In the genomic region with DNA sequence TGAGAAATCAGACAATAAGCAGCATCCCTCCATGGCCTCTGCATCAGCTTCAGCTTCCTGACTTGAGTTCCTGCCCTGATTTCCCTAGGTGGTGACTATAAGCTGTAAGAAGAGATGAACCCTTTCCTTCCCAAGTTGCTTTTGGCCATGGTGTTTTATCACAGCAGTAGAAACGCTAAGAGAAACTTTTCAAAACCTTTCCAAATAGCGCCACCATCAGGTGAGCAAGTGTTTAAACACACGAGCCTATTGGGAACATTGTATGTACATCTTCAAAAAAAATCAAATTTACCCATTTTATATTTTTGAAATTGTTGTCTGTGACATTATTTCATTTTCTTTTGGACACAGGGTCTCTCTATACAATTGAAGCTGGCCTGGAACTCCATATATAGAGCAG, we compare ENCODE assay signal across 26 mouse cellular contexts. TPM values are rescaled to one million over a fixed set of nuclear protein-coding genes. Genes with fewer than 3 reads are reported as not detected.
DNase-seq lines count a peak whose midpoint lies in the region; TF ChIP-seq lines count a peak whose summit lies in the region.
"Had no signal": no experiment of that assay in that cellular context is flagged by ENCODE, and none has a peak within 500 bp of the region (broad histone marks: within the 10 kb centered on the region; RNA-seq: fewer than 3 reads in every experiment).

No protein-coding gene starts in this region.

- no peak overlapping the region for H3K27ac ChIP-seq in layer of hippocampus, adult 2 months
- no peak overlapping the region for H3K27ac ChIP-seq in MEL (ENCODE audit: control insufficient read depth, low read depth, low read length)
- H3K27ac ChIP-seq in cerebellum, adult 2 months (ENCODE audit: insufficient read depth, low read length): no peak overlapping the region
- H3K27ac ChIP-seq: embryonic facial prominence, embryonic 12.5 days; embryonic facial prominence, embryonic 15.5 days; gastrocnemius, adult 2 months; heart, embryonic 13.5 days; hindbrain, embryonic 12.5 days; hindbrain, embryonic 15.5 days had no signal

- TF ChIP-seq RAD21 in MEL (IDR thresholded peaks at IDR 0.05; ENCODE audit: low read depth, low read length): peak; percentile 16

- no peaks in the 10 kb centered on the region for H3K36me3 ChIP-seq in E14TG2a.4 (ENCODE audit: insufficient read depth, low read length)
- H3K36me3 ChIP-seq in MEL (ENCODE audit: control insufficient read depth in 1 of 2, insufficient read depth in 2 of 2, low read length in 2 of 2): no peaks in the 10 kb centered on the region
- H3K36me3 ChIP-seq: embryonic facial prominence, embryonic 12.5 days; embryonic facial prominence, embryonic 15.5 days; heart, embryonic 13.5 days; hindbrain, embryonic 12.5 days; hindbrain, embryonic 15.5 days had no signal

- H3K9ac ChIP-seq in MEL (ENCODE audit: control insufficient read depth, low read depth, low read length, poor library complexity, severe bottlenecking): no peak overlapping the region
- H3K9ac ChIP-seq: embryonic facial prominence, embryonic 12.5 days; embryonic facial prominence, embryonic 15.5 days; forebrain, postnatal 0 days; heart, embryonic 13.5 days; hindbrain, embryonic 12.5 days; hindbrain, embryonic 15.5 days had no signal

- TF ChIP-seq POLR2A in MEL (IDR thresholded peaks at IDR 0.05; ENCODE audit: control insufficient read depth in 1 of 2, insufficient read depth in 1 of 2, low read depth in 1 of 2, low read length in 2 of 2, poor library complexity in 1 of 2): no peak
- TF ChIP-seq POLR2A in cerebellum, adult 2 months (IDR thresholded peaks at IDR 0.05; ENCODE audit: borderline replicate concordance, insufficient read depth, low read length): no peak

- H3K4me1 ChIP-seq in E14TG2a.4 (replicated peaks; ENCODE audit: low read depth, low read length): peaks cover 10% of the 10 kb centered on the region
- H3K4me1 ChIP-seq in MEL (ENCODE audit: control insufficient read depth in 1 of 2, insufficient read depth in 2 of 2, low read length in 2 of 2): no peaks in the 10 kb centered on the region
- H3K4me1 ChIP-seq in cerebellum, adult 2 months (ENCODE audit: control insufficient read depth, insufficient read depth, low read length): no peaks in the 10 kb centered on the region

- no peak for DNase-seq in layer of hippocampus, adult 2 months (ENCODE audit: low spot score in 2 of 2)
- no peak for DNase-seq in layer of hippocampus, adult 18-20 months (ENCODE audit: low spot score in 2 of 2)
- DNase-seq in MEL (ENCODE audit: low read depth, low spot score) (no peak), ZHBTc4 (ENCODE audit: low read depth, low spot score) (peak; percentile 53)
- no peak for DNase-seq in kidney, postnatal 14 days
- DNase-seq in cerebellum, adult 2 months: no peak
- DNase-seq in urinary bladder, postnatal 36 days (ENCODE audit: low spot score in 2 of 2): no peak
- DNase-seq: adrenal gland, postnatal 10 days; adrenal gland, postnatal 36 days; cerebellum, adult 18-20 months; cerebellum, adult 9-11 months; cerebellum, postnatal 25 days; forebrain, postnatal 0 days; gastrocnemius, adult 2 months; gastrocnemius, postnatal 14 days; heart, adult 11 months; heart, postnatal 14 days had no signal

- H3K9me3 ChIP-seq in E14TG2a.4 (ENCODE audit: low read length) (no peaks in the 10 kb centered on the region), MEL (replicated peaks; ENCODE audit: insufficient read depth, low read length) (no peaks in the 10 kb centered on the region)
- H3K9me3 ChIP-seq: embryonic facial prominence, embryonic 12.5 days; embryonic facial prominence, embryonic 15.5 days; heart, embryonic 13.5 days; hindbrain, embryonic 12.5 days; hindbrain, embryonic 15.5 days had no signal

- no peak overlapping the region for H3K4me3 ChIP-seq in layer of hippocampus, adult 2 months
- H3K4me3 ChIP-seq in E14TG2a.4 (replicated peaks; ENCODE audit: low read length): no peak overlapping the region
- H3K4me3 ChIP-seq in MEL (ENCODE audit: control insufficient read depth in 1 of 2, insufficient read depth in 1 of 2, low read depth in 2 of 2, low read length in 2 of 2): no peak overlapping the region
- H3K4me3 ChIP-seq in cerebellum, adult 2 months (replicated peaks; ENCODE audit: insufficient read depth, low read depth, low read length): no peak overlapping the region
- H3K4me3 ChIP-seq: embryonic facial prominence, embryonic 12.5 days; embryonic facial prominence, embryonic 15.5 days; gastrocnemius, adult 2 months; heart, embryonic 13.5 days; hindbrain, embryonic 12.5 days; hindbrain, embryonic 15.5 days had no signal

- TF ChIP-seq EP300 in MEL (IDR thresholded peaks at IDR 0.05; ENCODE audit: low read depth in 1 of 2, low read length in 2 of 2): no peak

- H3K27me3 ChIP-seq in E14TG2a.4 (ENCODE audit: insufficient read depth, low read length) (0 out of 2 replicates have a peak, but pooled peaks cover 4% of the 10 kb centered on the region), MEL (ENCODE audit: control insufficient read depth in 1 of 2, insufficient read depth in 2 of 2, low read length in 2 of 2) (peaks cover 3 to 11% of the 10 kb centered on the region in 2 experiments; a peak in 3 of 4 replicates)
- H3K27me3 ChIP-seq in cerebellum, adult 2 months (ENCODE audit: control insufficient read depth, insufficient read depth, low read length): no peaks in the 10 kb centered on the region
- H3K27me3 ChIP-seq: embryonic facial prominence, embryonic 12.5 days; embryonic facial prominence, embryonic 15.5 days; heart, embryonic 13.5 days; hindbrain, embryonic 12.5 days; hindbrain, embryonic 15.5 days had no signal

- H3K79me2 ChIP-seq in MEL (ENCODE audit: control insufficient read depth, insufficient read depth, low read length, poor library complexity): no peaks in the 10 kb centered on the region

- TF ChIP-seq CTCF in layer of hippocampus, adult 2 months (conservative IDR thresholded peaks at IDR 0.05): peak; percentile 24; the same call in 1 of the 2 replicates
- TF ChIP-seq CTCF in E14TG2a.4 (conservative IDR thresholded peaks at IDR 0.05; ENCODE audit: low read length) (peak; percentile 45), MEL (IDR thresholded peaks at IDR 0.05 in 2 of 3, conservative IDR thresholded peaks at IDR 0.05 in 1 of 3; ENCODE audit: control insufficient read depth in 1 of 3, insufficient read depth in 1 of 3, low read depth in 2 of 3, low read length in 3 of 3, poor library complexity in 1 of 3, severe bottlenecking in 1 of 3) (peak in 2 of 3 experiments; percentile 28 to 44; a peak in 3 of 6 replicates)
- TF ChIP-seq CTCF in cerebellum, adult 2 months (IDR thresholded peaks at IDR 0.05; ENCODE audit: borderline replicate concordance, insufficient read depth, low read depth, low read length): no peak

- 66% methylated on average over 3 of the region's 3 CpGs for WGBS in cerebellum, adult 2 months

TF ChIP-seq in MEL, 35 proteins besides CTCF, POLR2A, EP300 and RAD21:
- no peak for TF ChIP-seq TAL1 (IDR thresholded peaks at IDR 0.05; ENCODE audit: low read length)
- TF ChIP-seq SMC3 (IDR thresholded peaks at IDR 0.05; ENCODE audit: low read depth, low read length): peak; percentile 12; the same call in 1 of the 2 replicates
- no peak for TF ChIP-seq ELF1 (IDR thresholded peaks at IDR 0.05; ENCODE audit: low read depth, low read length)
- TF ChIP-seq ZNF384 (IDR thresholded peaks at IDR 0.05; ENCODE audit: low read depth, low read length): no peak

RNA-seq across cellular contexts. Expression of gene Kcnn3, which starts 23.6 kb away (rescaled TPM):
- total RNA-seq in layer of hippocampus, adult 2 months (2021): 10 to 100 TPM; 25.6 to 29.1 TPM
- 10 to 100 TPM; 24.6 to 26.6 TPM for total RNA-seq in layer of hippocampus, adult 18-20 months (2021)
- total RNA-seq in MEL (2012; rRNA removed): not detected in 2 replicates
- polyA plus RNA-seq in MEL (2012; ENCODE audit: insufficient read depth in 1 of 2, insufficient read length in 2 of 2, low read depth in 1 of 2, low replicate concordance in 2 of 2, missing spikeins in 1 of 2): under 1 TPM in 1 of 2 experiments, not detected in 1; 0.04 TPM
- 6.1 and 6.2 TPM in 2 replicates for polyA plus RNA-seq in cerebellum, adult 2 months (2012; rRNA removed)
- total RNA-seq: common myeloid progenitor, adult 5-6 weeks; hematopoietic stem cell, adult 5-6 weeks had no signal
- polyA plus RNA-seq: CD4-positive, CD25-positive, alpha-beta regulatory T cell, adult 4 months had no signal

RNA-seq across cellular contexts. Expression of gene Pmvk, which starts 42.0 kb away (rescaled TPM):
- total RNA-seq in layer of hippocampus, adult 2 months (2021): 10 to 100 TPM; 30.1 to 30.3 TPM
- total RNA-seq in layer of hippocampus, adult 18-20 months (2021): 10 to 100 TPM; 29.4 to 34.3 TPM
- 53.6 and 63.6 TPM in 2 replicates for total RNA-seq in MEL (2012; rRNA removed)
- 10 to 100 TPM in 1 of 2 experiments, not detected in 1; 75.7 TPM for polyA plus RNA-seq in MEL (2012; ENCODE audit: insufficient read depth in 1 of 2, insufficient read length in 2 of 2, low read depth in 1 of 2, low replicate concordance in 2 of 2, missing spikeins in 1 of 2)
- polyA plus RNA-seq in cerebellum, adult 2 months (2012; rRNA removed): 68.7 and 71.0 TPM in 2 replicates

RNA-seq across cellular contexts. Expression of gene Pbxip1, which starts 59.9 kb away (rescaled TPM):
- total RNA-seq in layer of hippocampus, adult 2 months (2021): 10 to 100 TPM; 38.9 to 41.8 TPM
- total RNA-seq in layer of hippocampus, adult 18-20 months (2021): 10 to 100 TPM; 37.7 to 41.2 TPM
- 4.8 and 7.6 TPM in 2 replicates for total RNA-seq in MEL (2012; rRNA removed)
- 10 to 100 TPM in 1 of 2 experiments, not detected in 1; 10.7 TPM for polyA plus RNA-seq in MEL (2012; ENCODE audit: insufficient read depth in 1 of 2, insufficient read length in 2 of 2, low read depth in 1 of 2, low replicate concordance in 2 of 2, missing spikeins in 1 of 2)
- polyA plus RNA-seq in cerebellum, adult 2 months (2012; rRNA removed): 26.5 and 30.5 TPM in 2 replicates

Comparison
In these comparisons a context has a peak if more than half of its experiments do, and no peak if none do; other contexts are left out.
1. RNA of gene Kcnn3, which starts 23.6 kb away (total RNA-seq): 25.6 to 29.1 TPM in layer of hippocampus, adult 2 months and 24.6 to 26.6 TPM in layer of hippocampus, adult 18-20 months; not detected in MEL; every median in the first group is over 10 times any median in the second.